Mouse (Mus musculus) pancreas, adult 10 weeks (tissue): Measurements from ENCODE around the gene Oas2. TPM values are rescaled to one million over a fixed set of nuclear protein-coding genes. Genes with fewer than 3 reads are reported as not detected.

ENCODE experiments used
- polyA plus RNA-seq: library from polyadenylated mRNA; stranded (reverse); fragments of 350-450 nt; fragmentation: Illumina TruSeq; extraction: RNeasy Lipid Tissue Mini Kit (QIAGEN cat#74804); gene quantifications from one replicate; pipeline ENCODE4 v1.2.3, GENCODE M21; 2015; ENCODE audit warnings: low read depth, low replicate concordance; ENCODE audit not compliant: insufficient read depth

Gene Oas2
- 3.2 TPM for polyA plus RNA-seq

DNA sequence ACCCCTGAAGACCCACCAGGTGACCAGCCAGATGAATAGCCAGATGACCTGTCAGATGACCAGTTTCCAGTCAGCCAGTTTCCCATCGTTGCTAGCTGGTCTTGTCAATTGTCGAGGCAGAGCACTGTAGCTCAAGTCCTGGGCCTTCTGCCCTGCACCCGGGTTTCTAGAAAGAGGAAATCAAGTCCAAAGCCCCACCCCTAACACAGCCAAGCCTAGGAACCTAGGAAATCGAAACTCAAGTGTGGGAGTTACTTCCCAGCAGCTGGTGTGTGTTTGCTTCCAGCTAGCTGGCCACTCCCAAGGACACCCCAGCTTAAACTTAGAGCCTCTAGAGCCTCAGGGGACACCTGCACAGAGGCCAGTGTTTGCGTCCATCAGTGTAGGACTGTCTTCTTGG, at the start of gene Oas2:
TSS of gene Oas2 (minus strand) at position 166 of the 400 bp plus-strand sequence.

DNA sequence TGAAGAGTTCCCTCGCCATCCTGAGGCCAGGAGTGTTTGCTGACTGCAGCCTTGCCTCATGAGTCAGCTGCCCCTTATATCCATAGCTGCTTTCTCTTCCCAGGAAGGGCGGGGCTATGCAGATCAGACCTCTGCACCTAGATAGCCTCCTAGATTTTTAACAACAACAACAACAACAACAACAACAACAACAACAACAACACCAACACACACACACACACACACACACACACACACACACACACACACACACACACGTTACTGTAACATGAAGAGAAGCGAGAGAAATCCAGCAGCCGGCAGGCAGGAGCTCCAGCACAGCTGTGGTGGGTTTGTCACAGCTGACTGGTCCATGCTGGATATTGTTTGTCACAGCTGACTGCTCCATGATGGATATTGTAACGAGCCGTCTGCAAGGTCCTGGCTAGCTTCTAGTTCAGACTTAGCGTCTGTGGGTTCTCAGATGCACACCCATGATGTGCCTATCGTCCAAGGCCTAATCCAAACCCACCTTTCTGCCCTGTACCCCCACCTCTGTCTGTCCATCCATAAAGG, 45.9 kb upstream of the Oas2 start, which contains the start of gene Oas1e:
TSS of gene Oas1e (minus strand) at position 51 of the 555 bp plus-strand sequence.

DNA sequence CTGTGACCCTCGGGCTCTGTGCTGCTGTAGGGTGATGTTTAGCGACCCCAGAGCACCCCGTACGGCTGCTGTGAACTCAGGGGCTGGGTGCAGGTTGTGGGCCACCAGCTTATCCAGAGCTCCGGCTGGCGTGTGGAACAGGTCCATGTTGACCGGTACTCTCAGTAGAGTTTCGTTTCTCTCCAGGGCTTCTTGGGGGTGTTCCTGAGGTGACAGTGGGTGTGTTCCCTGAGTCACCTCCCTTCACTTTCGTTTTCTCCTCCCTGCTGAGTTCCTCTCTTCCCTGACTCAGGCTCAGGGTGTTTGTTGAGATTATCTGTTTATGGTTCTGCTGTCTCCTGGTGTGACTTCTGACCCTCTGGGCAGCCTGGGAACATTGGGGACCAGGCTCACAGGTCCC, 27.8 kb upstream of the Oas2 start, which contains the start of gene Oas3:
TSS of gene Oas3 (minus strand) at position 184 of the 400 bp plus-strand sequence.

DNA sequence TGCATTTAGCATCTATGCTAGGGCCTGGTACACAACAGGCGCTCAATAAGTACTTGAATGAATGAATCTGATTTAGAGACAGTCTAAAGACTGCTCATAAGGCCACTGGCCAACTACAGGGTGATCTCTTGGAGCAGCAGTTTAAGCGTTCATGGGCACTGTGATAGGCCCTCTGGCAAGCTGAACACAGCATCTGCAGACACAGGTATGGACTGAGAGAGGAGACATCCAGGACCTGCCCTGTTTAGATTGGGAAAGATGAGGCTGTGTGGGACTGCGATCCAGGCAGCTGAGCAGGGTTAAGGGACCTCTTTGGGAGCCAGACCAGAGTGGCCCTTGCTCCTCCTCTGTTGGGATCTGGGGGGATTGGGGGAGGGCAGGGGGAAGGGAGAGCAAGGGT, 37.8 kb downstream of the Oas2 start, which contains the start of gene Dtx1:
TSS of gene Dtx1 (minus strand) at position 101 of the 400 bp plus-strand sequence.

Other genes with a start within 250 kb of the Oas2 start
- gene Plbd2, start 246.2 kb downstream of the Oas2 start, polyA plus RNA-seq: 9.8 TPM
- 7.8 TPM for gene Slc8b1, start 238.7 kb downstream of the Oas2 start, polyA plus RNA-seq
- 8.3 TPM for gene Tpcn1, start 161.2 kb downstream of the Oas2 start, polyA plus RNA-seq
- gene Iqcd, start 160.8 kb downstream of the Oas2 start, polyA plus RNA-seq: not detected
- gene Rita1, start 137.3 kb downstream of the Oas2 start, polyA plus RNA-seq: 1.1 TPM
- 7.5 TPM for gene Ddx54, start 137.1 kb downstream of the Oas2 start, polyA plus RNA-seq
- not detected for gene Cfap73, start 115.6 kb downstream of the Oas2 start, polyA plus RNA-seq
- 0.24 TPM for gene Rasal1, start 101.0 kb downstream of the Oas2 start, polyA plus RNA-seq
- 13.4 TPM for gene Dtx1, start 37.9 kb downstream of the Oas2 start, polyA plus RNA-seq
- gene Oas3, start 27.8 kb upstream of the Oas2 start, polyA plus RNA-seq: not detected
- not detected for gene Oas1e, start 45.7 kb upstream of the Oas2 start, polyA plus RNA-seq
- gene Oas1c, start 62.7 kb upstream of the Oas2 start, polyA plus RNA-seq: 1.6 TPM
- gene Oas1f, start 97.5 kb upstream of the Oas2 start, polyA plus RNA-seq: not detected
- not detected for gene Oas1h, start 111.6 kb upstream of the Oas2 start, polyA plus RNA-seq
- gene Oas1g, start 137.8 kb upstream of the Oas2 start, polyA plus RNA-seq: 1.6 TPM
- gene Oas1a, start 157.7 kb upstream of the Oas2 start, polyA plus RNA-seq: 3.1 TPM
- gene Oas1d, start 164.7 kb upstream of the Oas2 start, polyA plus RNA-seq: not detected